Mouse (Mus musculus) adrenal gland (tissue): ENCODE data around the gene Gm20888.
"Not testable (repeated sequence)": the region's sequence is repeated elsewhere in the genome, so short reads cannot be mapped to it uniquely, and the experiment has no call there.

Source experiments
- intact Hi-C: fragments of 180-260 bp; cut with DNase I; formaldehyde crosslinking; loops from one replicate; pipeline ENCODE4 v1.15.1; 2025
- long read RNA-seq, 2 experiments: library from polyadenylated mRNA; unstranded; transcript quantifications; one replicate each; pipeline ENCODE4 v2.0.0; 2020; ENCODE audit warnings: borderline replicate concordance in 1 of 2; ENCODE audit not compliant: insufficient replicate concordance in 1 of 2

Gene Gm20888
- long read RNA-seq, experiment 1 = 0 reads
- long read RNA-seq, experiment 2 = 0 reads

GRCm38 (mm10) chrY:70441582-70441981 is at the start of gene Gm20888:
Gene Gm20888, plus strand, starts transcription at chrY:70441882.
- intact Hi-C loops = not testable (repeated sequence)
